Mouse (Mus musculus): ENCODE measurements around the gene Cacng3. TPM values are rescaled to one million over a fixed set of nuclear protein-coding genes. Genes with fewer than 3 reads are reported as not detected.

Gene Cacng3
- polyA plus RNA-seq, 1 experiment from 2014 or later, result 0.12 TPM

- Histone ChIP-seq H3K27ac (ENCODE audit: low read depth) (no peak overlapping the region), H3K27me3 (ENCODE audit: insufficient read depth, low read length) (no peaks in the 10 kb centered on the region), H3K36me3 (replicated peaks; ENCODE audit: insufficient read depth, low read length) (no peaks in the 10 kb centered on the region), H3K4me1 (ENCODE audit: insufficient read depth) (no peaks in the 10 kb centered on the region), H3K9ac (replicated peaks) (no peak overlapping the region), H3K9me3 (ENCODE audit: low read length) (no peaks in the 10 kb centered on the region), H3K4me2 (ENCODE audit: low read depth, low read length) (no peak overlapping the region), H3K4me3 (ENCODE audit: low read depth, low read length) (no peak overlapping the region)
- DNase-seq, result no peak
- 65% methylated on average over 5 of the region's 5 CpGs for WGBS (ENCODE audit: insufficient replicate concordance)
- no peak for TF ChIP-seq CTCF (IDR thresholded peaks at IDR 0.05; ENCODE audit: low read depth)
- TF ChIP-seq EP300 (IDR thresholded peaks at IDR 0.05; ENCODE audit: low read depth), result no peak
- no peak for ATAC-seq
Observed at GRCm38 (mm10) chr7:122701751-122702150, 31.5 kb downstream of the Cacng3 start.

- no peaks in the 10 kb centered on the region for H3K36me3 ChIP-seq (replicated peaks; ENCODE audit: insufficient read depth, low read length)
- TF ChIP-seq CTCF (IDR thresholded peaks at IDR 0.05; ENCODE audit: low read depth), result no peak
- TF ChIP-seq EP300 (IDR thresholded peaks at IDR 0.05; ENCODE audit: low read depth), result no peak
- 59% methylated on average over 4 of the region's 4 CpGs for WGBS (ENCODE audit: insufficient replicate concordance)
- H3K9me3 ChIP-seq (ENCODE audit: low read length), result no peaks in the 10 kb centered on the region
- H3K27me3 ChIP-seq (ENCODE audit: insufficient read depth, low read length), result no peaks in the 10 kb centered on the region
- ATAC-seq (no peak), DNase-seq (no peak)
- no peak overlapping the region for H3K27ac ChIP-seq (ENCODE audit: low read depth)
- no peak overlapping the region for H3K9ac ChIP-seq (replicated peaks)
- no peak overlapping the region for H3K4me3 ChIP-seq (ENCODE audit: low read depth, low read length)
- no peak overlapping the region for H3K4me2 ChIP-seq (ENCODE audit: low read depth, low read length)
- H3K4me1 ChIP-seq (ENCODE audit: insufficient read depth), result no peaks in the 10 kb centered on the region
Observed at GRCm38 (mm10) chr7:122702443-122702842, 32.2 kb downstream of the Cacng3 start.

- TF ChIP-seq CTCF (IDR thresholded peaks at IDR 0.05; ENCODE audit: low read depth), result no peak
- no peak for TF ChIP-seq EP300 (IDR thresholded peaks at IDR 0.05; ENCODE audit: low read depth)
- DNase-seq (no peak), ATAC-seq (no peak)
- no peaks in the 10 kb centered on the region for H3K9me3 ChIP-seq (ENCODE audit: low read length)
- H3K36me3 ChIP-seq (replicated peaks; ENCODE audit: insufficient read depth, low read length), result no peaks in the 10 kb centered on the region
- no peak overlapping the region for H3K9ac ChIP-seq (replicated peaks)
- H3K27me3 ChIP-seq (ENCODE audit: insufficient read depth, low read length), result no peaks in the 10 kb centered on the region
- no peaks in the 10 kb centered on the region for H3K4me1 ChIP-seq (ENCODE audit: insufficient read depth)
- no peak overlapping the region for H3K4me3 ChIP-seq (ENCODE audit: low read depth, low read length)
- H3K4me2 ChIP-seq (ENCODE audit: low read depth, low read length), result no peak overlapping the region
- 59% methylated on average over 5 of the region's 5 CpGs for WGBS (ENCODE audit: insufficient replicate concordance)
- H3K27ac ChIP-seq (ENCODE audit: low read depth), result no peak overlapping the region
Observed at GRCm38 (mm10) chr7:122706736-122707135, 36.4 kb downstream of the Cacng3 start.

- 32% methylated on average over 3 of the region's 3 CpGs for WGBS (ENCODE audit: insufficient replicate concordance)
- Histone ChIP-seq H3K9me3 (ENCODE audit: low read length) (no peaks in the 10 kb centered on the region), H3K27me3 (ENCODE audit: insufficient read depth, low read length) (no peaks in the 10 kb centered on the region), H3K4me2 (ENCODE audit: low read depth, low read length) (no peak overlapping the region), H3K36me3 (replicated peaks; ENCODE audit: insufficient read depth, low read length) (no peaks in the 10 kb centered on the region), H3K27ac (ENCODE audit: low read depth) (no peak overlapping the region), H3K4me1 (ENCODE audit: insufficient read depth) (no peaks in the 10 kb centered on the region), H3K4me3 (ENCODE audit: low read depth, low read length) (no peak overlapping the region), H3K9ac (replicated peaks) (no peak overlapping the region)
- DNase-seq, result no peak
- no peak for ATAC-seq
- no peak for TF ChIP-seq CTCF (IDR thresholded peaks at IDR 0.05; ENCODE audit: low read depth)
- no peak for TF ChIP-seq EP300 (IDR thresholded peaks at IDR 0.05; ENCODE audit: low read depth)
Observed at GRCm38 (mm10) chr7:122716299-122716698, 46.0 kb downstream of the Cacng3 start.

GRCm38 (mm10) chr7:122718540-122718939, 48.2 kb downstream of the Cacng3 start:
- ATAC-seq (no peak), DNase-seq (no peak)
- Histone ChIP-seq H3K27me3 (ENCODE audit: insufficient read depth, low read length) (no peaks in the 10 kb centered on the region), H3K4me3 (ENCODE audit: low read depth, low read length) (no peak overlapping the region), H3K4me2 (ENCODE audit: low read depth, low read length) (no peak overlapping the region), H3K9me3 (ENCODE audit: low read length) (no peaks in the 10 kb centered on the region), H3K27ac (ENCODE audit: low read depth) (no peak overlapping the region), H3K36me3 (replicated peaks; ENCODE audit: insufficient read depth, low read length) (no peaks in the 10 kb centered on the region), H3K9ac (replicated peaks) (no peak overlapping the region), H3K4me1 (ENCODE audit: insufficient read depth) (no peaks in the 10 kb centered on the region)
- TF ChIP-seq EP300 (IDR thresholded peaks at IDR 0.05; ENCODE audit: low read depth) (no peak), CTCF (IDR thresholded peaks at IDR 0.05; ENCODE audit: low read depth) (no peak)
- WGBS (ENCODE audit: insufficient replicate concordance), result 83% methylated on average over 4 of the region's 4 CpGs

GRCm38 (mm10) chr7:122723358-122723876, 53.1 kb downstream of the Cacng3 start:
- DNase-seq, result no peak
- 26% methylated on average over 5 of the region's 5 CpGs for WGBS (ENCODE audit: insufficient replicate concordance)
- no peaks in the 10 kb centered on the region for H3K4me1 ChIP-seq (ENCODE audit: insufficient read depth)
- ATAC-seq, result no peak
- no peak overlapping the region for H3K4me2 ChIP-seq (ENCODE audit: low read depth, low read length)
- H3K36me3 ChIP-seq (replicated peaks; ENCODE audit: insufficient read depth, low read length), result no peaks in the 10 kb centered on the region
- TF ChIP-seq EP300 (IDR thresholded peaks at IDR 0.05; ENCODE audit: low read depth) (no peak), CTCF (IDR thresholded peaks at IDR 0.05; ENCODE audit: low read depth) (no peak)
- H3K27me3 ChIP-seq (ENCODE audit: insufficient read depth, low read length), result no peaks in the 10 kb centered on the region
- H3K9ac ChIP-seq (replicated peaks), result no peak overlapping the region
- no peak overlapping the region for H3K27ac ChIP-seq (ENCODE audit: low read depth)
- no peaks in the 10 kb centered on the region for H3K9me3 ChIP-seq (ENCODE audit: low read length)
- H3K4me3 ChIP-seq (ENCODE audit: low read depth, low read length), result no peak overlapping the region

GRCm38 (mm10) chr7:122726376-122726775, 56.1 kb downstream of the Cacng3 start:
- WGBS (ENCODE audit: insufficient replicate concordance), result 67% methylated on average over 2 of the region's 2 CpGs
- TF ChIP-seq CTCF (IDR thresholded peaks at IDR 0.05; ENCODE audit: low read depth) (no peak), EP300 (IDR thresholded peaks at IDR 0.05; ENCODE audit: low read depth) (no peak)

More at GRCm38 (mm10) chr7:122726376-122726775, 56.1 kb downstream of the Cacng3 start:
- Histone ChIP-seq H3K27ac (ENCODE audit: low read depth) (no peak overlapping the region), H3K4me2 (ENCODE audit: low read depth, low read length) (no peak overlapping the region), H3K36me3 (replicated peaks; ENCODE audit: insufficient read depth, low read length) (no peaks in the 10 kb centered on the region), H3K9me3 (ENCODE audit: low read length) (no peaks in the 10 kb centered on the region), H3K9ac (replicated peaks) (no peak overlapping the region), H3K27me3 (ENCODE audit: insufficient read depth, low read length) (no peaks in the 10 kb centered on the region), H3K4me3 (ENCODE audit: low read depth, low read length) (no peak overlapping the region), H3K4me1 (ENCODE audit: insufficient read depth) (no peaks in the 10 kb centered on the region)
- no peak for DNase-seq
- no peak for ATAC-seq
